Mouse (Mus musculus): ENCODE data around the gene Vmn2r46.
"Not testable (repeated sequence)": the region's sequence is repeated elsewhere in the genome, so short reads cannot be mapped to it uniquely, and the experiment has no call there.

Gene Vmn2r46

GRCm38 (mm10) chr7:9770471-9770870 lies at the start of gene Vmn2r46:
Gene Vmn2r46, minus strand, starts transcription at chr7:9770571.
- not testable (repeated sequence) for DNase-seq (ENCODE audit: low spot score in 2 of 2)
